Mouse (Mus musculus) c-Kit-negative CD71-positive TER-119-positive erythroid progenitor cells, embryonic 14.5 days (primary cell): ENCODE data around the gene Pear1.

Source experiments
- DNase-seq: peaks from one replicate; pipeline ENCODE4 v3.0.0-alpha.2; 2013; ENCODE audit warnings: low read depth, low spot score

Pear1 gene

GRCm38 (mm10) chr3:87809322-87809962 lies 14.7 kb downstream of the Pear1 start:
- DNase-seq, result no peak

GRCm38 (mm10) chr3:87804038-87804677 lies 19.9 kb downstream of the Pear1 start:
- no peak for DNase-seq

GRCm38 (mm10) chr3:87801681-87802080 lies 22.4 kb downstream of the Pear1 start:
- DNase-seq, result no peak

DNA sequence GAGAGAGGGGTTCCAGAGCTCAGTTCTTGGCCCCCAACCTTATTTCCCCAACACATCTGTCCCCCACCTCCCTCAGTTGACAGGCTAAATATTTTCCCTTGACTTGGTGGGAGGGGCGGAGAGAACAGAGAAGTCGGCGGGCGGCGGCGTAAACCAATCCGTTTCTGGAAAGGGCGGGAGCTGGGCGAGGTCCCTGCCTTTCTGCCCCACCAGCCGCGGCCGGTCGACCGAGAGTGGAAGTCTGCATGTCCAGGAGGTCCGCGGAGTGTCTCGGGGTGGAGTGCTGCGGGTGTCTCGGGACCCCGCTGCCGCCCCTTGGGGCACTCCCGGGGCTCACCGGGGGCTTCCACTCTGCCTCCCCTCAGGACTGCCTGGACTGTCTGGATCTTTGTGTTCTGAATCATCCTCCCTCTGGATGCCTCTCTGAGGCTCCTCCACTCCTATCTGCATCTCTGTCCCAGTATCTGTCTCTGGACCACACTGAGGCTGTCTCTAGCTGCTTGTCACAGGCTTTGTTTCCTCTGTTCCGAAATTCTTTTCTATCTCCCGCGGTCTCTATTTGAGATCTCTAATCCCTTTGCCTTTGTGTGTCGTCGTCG lies 27.3 kb downstream of the Pear1 start, which contains the start of gene Insrr:
TSS of gene Insrr (plus strand) at position 216 of the 599 bp plus-strand sequence.
- DNase-seq, result no peak

GRCm38 (mm10) chr3:87795336-87796277 lies 28.5 kb downstream of the Pear1 start:
- no peak for DNase-seq

GRCm38 (mm10) chr3:87794922-87795325 lies 29.2 kb downstream of the Pear1 start, which contains the start of gene Ntrk1:
Gene Ntrk1, minus strand, starts transcription at chr3:87795162.
- DNase-seq, result no peak

- DNase-seq, result no peak
These were observed 34.3 kb downstream of the Pear1 start for GRCm38 (mm10) chr3:87789768-87790167.

DNA sequence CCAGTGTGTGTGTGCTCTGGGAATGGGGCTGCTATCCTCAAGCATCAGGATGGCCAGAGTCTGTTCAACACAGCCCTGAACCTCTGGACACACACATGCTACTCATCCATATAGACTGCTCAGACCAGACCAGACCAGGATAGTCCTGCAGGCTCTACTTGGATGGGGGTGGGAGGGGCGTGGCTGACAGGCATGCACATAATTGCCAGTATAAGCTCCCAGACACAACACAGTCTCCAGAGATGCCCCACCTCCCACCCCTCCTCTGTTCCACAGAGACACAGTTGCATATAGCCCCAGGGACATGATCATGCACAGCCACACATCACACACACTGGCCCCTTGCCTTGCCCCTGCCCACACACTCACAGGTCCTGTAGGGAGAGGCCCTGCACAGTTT lies 34.9 kb downstream of the Pear1 start:
- DNase-seq, result no peak

- DNase-seq, result no peak
These were observed 38.4 kb downstream of the Pear1 start for GRCm38 (mm10) chr3:87785626-87786214.

GRCm38 (mm10) chr3:87785156-87785555 lies 39.0 kb downstream of the Pear1 start:
- DNase-seq, result no peak

- DNase-seq, result no peak
These were observed 40.7 kb downstream of the Pear1 start for GRCm38 (mm10) chr3:87783282-87784023.

- DNase-seq, result no peak
These were observed 45.0 kb downstream of the Pear1 start for GRCm38 (mm10) chr3:87779086-87779485.

DNA sequence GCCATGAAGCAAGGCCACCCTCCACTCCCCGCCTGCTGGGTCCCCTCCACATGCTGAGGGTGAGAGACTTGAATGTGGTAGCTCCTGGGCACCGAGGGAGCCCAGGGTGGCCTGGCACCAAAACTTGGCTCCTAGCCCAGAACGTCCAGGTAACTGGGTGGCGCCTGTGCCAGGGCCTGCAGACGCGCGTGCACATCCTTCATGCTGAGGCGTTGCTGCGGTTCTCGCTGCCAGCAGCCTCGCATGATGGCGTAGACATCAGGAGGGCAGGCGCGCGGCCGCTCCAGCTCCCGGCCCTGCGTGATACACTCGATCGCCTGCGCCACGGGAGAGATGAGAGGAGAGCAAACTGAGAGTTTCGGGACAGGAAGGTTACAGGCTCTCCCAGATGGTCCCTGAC lies 45.8 kb downstream of the Pear1 start:
- DNase-seq, result no peak

- DNase-seq, result no peak
These were observed 53.0 kb downstream of the Pear1 start for GRCm38 (mm10) chr3:87771088-87771487.

- peak; percentile 36 for DNase-seq
These were observed 53.8 kb downstream of the Pear1 start for GRCm38 (mm10) chr3:87770280-87770679.

DNA sequence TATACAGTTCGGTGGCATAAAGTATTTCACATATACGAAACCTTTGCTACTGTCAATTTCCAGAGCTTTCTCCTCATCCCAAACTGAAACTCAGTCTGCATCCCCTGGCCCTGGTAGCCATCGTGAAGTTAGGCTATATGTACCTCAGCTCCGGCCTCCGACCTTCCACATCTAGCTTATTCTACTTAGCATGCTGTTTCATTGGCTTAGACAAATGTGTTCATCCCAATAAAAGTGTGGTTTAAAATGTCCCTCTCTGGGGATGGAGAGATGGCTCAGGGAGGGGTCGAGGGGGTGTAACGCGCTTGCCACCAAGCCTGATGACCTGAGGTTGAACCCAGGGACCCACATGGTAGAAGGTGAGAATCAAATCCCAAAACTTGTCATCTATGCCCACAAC lies 54.6 kb downstream of the Pear1 start:
- DNase-seq, result no peak

- DNase-seq, result peak; percentile 8
These were observed 55.3 kb downstream of the Pear1 start for GRCm38 (mm10) chr3:87768844-87769243.

GRCm38 (mm10) chr3:87768431-87768830 lies 55.7 kb downstream of the Pear1 start:
- no peak for DNase-seq

- DNase-seq, result no peak
These were observed 56.3 kb downstream of the Pear1 start for GRCm38 (mm10) chr3:87767764-87768163.

- DNase-seq, result no peak
These were observed 57.8 kb downstream of the Pear1 start for GRCm38 (mm10) chr3:87766284-87766667.
